Mouse (Mus musculus): ENCODE data around the gene Cpeb3.

GRCm38 (mm10) chr19:37133666-37134065, 74.7 kb downstream of the Cpeb3 start:
- no peak for TF ChIP-seq CTCF (conservative IDR thresholded peaks at IDR 0.05; ENCODE audit: low read length)
- no peak for TF ChIP-seq POU5F1 (IDR thresholded peaks at IDR 0.05; ENCODE audit: borderline replicate concordance, low read length)
- no peak for TF ChIP-seq NANOG (IDR thresholded peaks at IDR 0.05; ENCODE audit: borderline replicate concordance, low read length)

All from E14TG2a.4 (cell line).